Mouse (Mus musculus) bone marrow macrophage, adult 2 months (primary cell): ENCODE data around the gene Gm17606.

Experiments
- CTCF ChIP-seq: IDR thresholded peaks from 2 replicates; pipeline ENCODE4 v1.5.1; 2012; ENCODE audit warnings: low read depth, mild to moderate bottlenecking, low read length, moderate library complexity
- POLR2A ChIP-seq: IDR thresholded peaks from 2 replicates; pipeline ENCODE4 v1.6.1; 2012; ENCODE audit warnings: mild to moderate bottlenecking, low read depth, low read length, borderline replicate concordance

- no peak for TF ChIP-seq CTCF
- no peak for TF ChIP-seq POLR2A
Observed at GRCm38 (mm10) chr14:54696752-54697151, 56.0 kb downstream of the Gm17606 start.
